Mouse (Mus musculus): ENCODE data around the gene Sertm1. TPM values are rescaled to one million over a fixed set of nuclear protein-coding genes. Genes with fewer than 3 reads are reported as not detected.

The Sertm1 gene
- total RNA-seq (2021): 10 to 100 TPM; 80.1 to 86.1 TPM

GRCm38 (mm10) chr3:54915643-54916071 lies at the start of gene Sertm1:
Gene Sertm1, minus strand, starts transcription at chr3:54915887.
- DNase-seq (ENCODE audit: extremely low spot score in 1 of 2, low spot score in 1 of 2): peak; percentile 60 to 65

GRCm38 (mm10) chr3:54964948-54965506 lies 49.3 kb upstream of the Sertm1 start:
- no peak for DNase-seq (ENCODE audit: extremely low spot score in 1 of 2, low spot score in 1 of 2)

- no peak for DNase-seq (ENCODE audit: extremely low spot score in 1 of 2, low spot score in 1 of 2)
Measured at GRCm38 (mm10) chr3:54943067-54943810, 27.6 kb upstream of the Sertm1 start.

- DNase-seq (ENCODE audit: extremely low spot score in 1 of 2, low spot score in 1 of 2): no peak
Measured at GRCm38 (mm10) chr3:54934535-54934934, 18.8 kb upstream of the Sertm1 start.

GRCm38 (mm10) chr3:54932599-54932998 lies 16.9 kb upstream of the Sertm1 start:
- DNase-seq (ENCODE audit: extremely low spot score in 1 of 2, low spot score in 1 of 2): no peak

DNA sequence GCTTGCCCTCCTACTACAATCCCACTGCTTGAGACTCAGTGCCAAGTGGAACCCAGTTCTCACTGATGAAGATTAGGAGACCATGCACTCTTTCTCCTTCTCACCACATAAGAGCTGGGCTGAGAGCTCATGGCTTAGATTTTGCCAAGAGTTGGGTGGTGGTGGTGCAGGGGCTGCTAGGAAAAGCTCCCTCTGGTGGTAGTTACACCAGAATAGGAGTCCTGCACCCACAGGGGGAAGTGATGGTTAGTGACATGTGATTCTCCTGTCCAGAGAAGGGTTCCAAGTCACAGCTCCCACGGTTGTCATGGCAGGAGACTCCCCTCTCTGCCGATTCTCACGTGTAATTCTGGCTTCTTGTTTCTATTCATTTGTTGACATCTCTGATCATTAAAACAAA lies 4.7 kb upstream of the Sertm1 start:
- no peak for DNase-seq (ENCODE audit: extremely low spot score in 1 of 2, low spot score in 1 of 2)

GRCm38 (mm10) chr3:54914845-54915642 lies 643 bp downstream of the Sertm1 start:
- DNase-seq (ENCODE audit: extremely low spot score in 1 of 2, low spot score in 1 of 2): no peak

DNA sequence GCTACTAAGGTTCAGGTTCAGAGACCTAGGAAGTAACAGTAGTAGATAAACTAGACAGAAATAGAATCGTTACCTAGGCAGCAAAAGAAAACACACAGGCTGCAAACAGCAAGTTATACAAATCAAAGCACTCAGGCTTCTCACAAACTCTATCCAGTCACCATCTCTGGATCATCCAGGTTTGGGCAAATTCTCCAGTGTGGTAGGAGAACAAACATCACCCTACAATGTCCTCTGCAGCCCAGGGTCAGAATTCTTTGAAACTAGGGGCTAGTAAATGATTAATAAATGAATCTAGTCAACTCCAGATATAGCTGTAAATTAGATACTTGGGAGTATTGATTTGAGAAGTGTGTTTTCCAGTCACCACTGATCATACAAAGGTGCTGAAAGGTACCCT lies 6.8 kb downstream of the Sertm1 start:
- no peak for DNase-seq (ENCODE audit: extremely low spot score in 1 of 2, low spot score in 1 of 2)

DNA sequence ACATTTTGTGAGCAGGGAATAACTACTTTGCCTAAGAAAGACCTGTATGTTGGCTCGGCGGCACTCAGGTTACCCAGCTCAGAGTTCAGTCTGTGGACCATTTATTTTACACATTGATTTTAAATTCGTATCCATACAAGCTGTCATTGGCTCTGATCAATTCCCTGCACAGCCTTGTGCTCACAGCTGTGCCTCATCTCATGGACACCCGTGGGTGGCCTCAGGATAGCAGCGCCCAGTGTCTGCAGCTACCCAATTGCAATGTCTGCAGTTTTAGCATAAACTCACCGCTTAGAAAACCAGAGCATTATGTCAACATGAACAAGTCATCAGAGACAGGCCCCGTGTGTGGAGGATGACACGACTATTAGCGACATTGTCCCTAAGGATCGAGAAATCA lies 17.7 kb downstream of the Sertm1 start:
- no peak for DNase-seq (ENCODE audit: extremely low spot score in 1 of 2, low spot score in 1 of 2)

DNA sequence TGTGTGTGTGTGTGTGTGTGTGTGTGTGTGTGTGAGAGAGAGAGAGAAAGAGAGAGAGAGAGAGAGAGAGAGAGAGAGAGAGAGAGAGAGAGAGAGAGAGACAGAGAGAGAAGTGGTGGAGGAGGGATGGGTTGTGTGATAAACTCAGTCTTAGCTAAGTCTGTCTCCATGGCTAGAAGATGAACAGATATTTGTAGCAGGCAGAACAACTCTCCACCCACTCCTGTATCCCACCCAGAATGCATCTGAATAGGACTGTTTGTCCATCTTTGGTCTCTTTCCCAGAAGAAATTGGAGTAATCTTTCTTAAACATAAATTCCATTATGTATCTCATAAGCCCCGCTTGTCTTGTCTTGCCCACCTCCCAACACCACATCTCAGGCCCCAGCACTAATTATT lies 20.8 kb downstream of the Sertm1 start:
- no peak for DNase-seq (ENCODE audit: extremely low spot score in 1 of 2, low spot score in 1 of 2)

DNA sequence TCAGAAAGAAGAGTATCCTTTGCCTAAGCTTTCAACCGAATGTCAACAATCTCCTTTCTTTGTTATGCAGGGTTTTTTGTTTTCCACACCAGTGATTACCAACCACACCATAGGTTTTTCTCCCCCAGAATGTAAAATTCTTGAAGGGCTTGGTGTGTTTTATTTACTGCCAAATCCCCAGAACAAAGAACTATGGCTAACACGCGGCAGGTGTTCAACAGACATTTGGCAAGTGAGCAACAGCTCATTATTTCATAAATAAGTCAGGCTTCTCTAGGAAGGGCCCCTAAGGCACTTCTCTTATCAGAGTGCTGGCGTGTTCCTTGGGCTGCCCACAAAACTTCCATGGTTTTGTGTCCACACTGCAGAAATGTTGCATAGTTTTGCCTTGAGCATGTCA lies 23.5 kb downstream of the Sertm1 start:
- no peak for DNase-seq (ENCODE audit: extremely low spot score in 1 of 2, low spot score in 1 of 2)

DNA sequence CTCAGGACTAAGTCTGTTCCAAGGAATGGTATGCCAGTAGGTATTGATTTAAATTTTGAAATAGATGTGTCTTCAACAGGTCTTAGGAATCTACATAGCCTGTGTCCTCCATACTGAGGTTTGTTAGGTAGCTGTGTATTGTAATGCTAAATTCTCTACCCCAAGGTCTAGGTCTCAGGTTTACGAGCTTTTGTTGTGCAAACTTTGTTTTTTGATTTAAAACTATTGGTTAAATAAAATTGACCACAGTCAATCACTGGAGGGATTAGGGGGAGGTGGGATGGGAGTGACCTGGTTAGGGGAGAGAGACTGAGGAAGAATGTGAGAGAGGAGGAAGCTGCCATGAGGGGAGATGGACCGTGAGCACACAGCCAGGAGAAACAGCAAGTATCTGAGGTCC lies 29.2 kb downstream of the Sertm1 start:
- no peak for DNase-seq (ENCODE audit: extremely low spot score in 1 of 2, low spot score in 1 of 2)

Other genes with a start within 250 kb of the Sertm1 start
- gene Supt20, start 223.1 kb downstream of the Sertm1 start, total RNA-seq (2021): 10 to 100 TPM; 34.9 to 49.6 TPM
- not detected for gene Gm21958, start 201.5 kb downstream of the Sertm1 start, total RNA-seq (2021)
- 10 to 100 TPM; 22.2 to 31.6 TPM for gene Exosc8, start 180.5 kb downstream of the Sertm1 start, total RNA-seq (2021)
- gene Alg5, start 180.3 kb downstream of the Sertm1 start, total RNA-seq (2021): 10 to 100 TPM; 18.2 to 21.6 TPM
- gene Smad9, start 160.3 kb downstream of the Sertm1 start, total RNA-seq (2021): 1 to 10 TPM; 5.9 to 6.0 TPM
- gene Rfxap, start 108.1 kb downstream of the Sertm1 start, total RNA-seq (2021): 10 to 100 TPM; 51.2 to 63.5 TPM
- 1 to 10 TPM; 2.0 to 3.1 TPM for gene Ccna1, start 139.6 kb upstream of the Sertm1 start, total RNA-seq (2021)
- 10 to 100 TPM; 31.9 to 33.1 TPM for gene Spg20, start 196.2 kb upstream of the Sertm1 start, total RNA-seq (2021)
- under 1 TPM; 0.17 to 0.28 TPM for gene Ccdc169, start 221.5 kb upstream of the Sertm1 start, total RNA-seq (2021)

Data from layer of hippocampus, postnatal 25 days (tissue).